Mouse (Mus musculus): Measurements from ENCODE around the gene Ahcy. TPM values are rescaled to one million over a fixed set of nuclear protein-coding genes. Genes with fewer than 3 reads are reported as not detected.
A peak's percentile ranks its signal among the peaks of the same experiment; 100 is the strongest.
"Not testable (repeated sequence)": the region's sequence is repeated elsewhere in the genome, so short reads cannot be mapped to it uniquely, and the experiment has no call there.

Ahcy gene
- total RNA-seq, 2 experiments from 2014 or later = 13.8 to 17.2 TPM

DNA sequence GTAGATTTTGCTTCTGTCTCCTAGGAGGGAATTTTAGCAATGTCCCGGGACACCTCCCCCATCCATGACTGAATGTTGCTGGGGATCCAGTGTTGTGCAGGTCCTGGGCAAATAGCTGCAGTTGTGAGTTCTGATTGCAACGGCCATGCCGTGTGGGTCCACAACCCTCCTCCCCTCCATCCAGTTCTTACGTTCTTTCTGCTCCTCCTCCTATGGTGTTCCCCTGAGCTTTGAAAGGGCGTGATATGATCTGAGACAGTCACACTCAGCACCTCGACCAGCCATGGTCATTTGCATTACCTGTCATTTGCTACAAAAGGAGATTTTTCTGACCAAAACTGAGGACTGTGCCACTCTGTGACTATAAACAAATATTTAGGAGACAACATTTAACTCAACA, 1.4 kb upstream of the Ahcy start:
- DNase-seq (ENCODE audit: low spot score in 2 of 2) = no peak

DNA sequence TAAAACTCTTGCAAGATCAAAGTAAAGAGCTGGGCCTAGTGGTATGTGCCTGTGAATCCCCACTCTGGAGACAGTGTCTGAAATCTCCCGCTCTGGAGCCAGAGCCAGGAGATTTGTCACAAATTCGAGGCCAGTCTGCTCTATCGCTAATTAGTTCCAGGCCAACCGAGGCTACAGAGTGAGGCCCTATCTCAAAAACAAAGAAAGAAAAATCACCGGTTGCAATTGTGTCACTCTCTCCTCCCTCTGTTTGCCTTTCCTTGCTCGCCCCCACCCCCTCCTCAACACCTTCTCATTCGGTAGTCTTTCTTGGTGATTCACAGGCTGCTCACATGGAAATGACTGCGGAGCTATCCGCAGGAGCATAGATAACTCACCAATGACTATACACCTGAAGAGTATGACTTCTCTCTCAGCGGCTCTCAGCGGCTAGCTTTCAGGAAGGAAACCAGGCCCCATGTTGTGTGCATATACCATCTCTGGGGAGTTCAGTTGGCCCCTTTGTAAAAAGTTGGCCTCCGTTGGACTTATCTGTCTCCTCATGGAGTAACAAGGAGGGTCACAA, 551 bp upstream of the Ahcy start:
- DNase-seq (ENCODE audit: low spot score in 2 of 2) = peak; percentile 12 to 26

DNA sequence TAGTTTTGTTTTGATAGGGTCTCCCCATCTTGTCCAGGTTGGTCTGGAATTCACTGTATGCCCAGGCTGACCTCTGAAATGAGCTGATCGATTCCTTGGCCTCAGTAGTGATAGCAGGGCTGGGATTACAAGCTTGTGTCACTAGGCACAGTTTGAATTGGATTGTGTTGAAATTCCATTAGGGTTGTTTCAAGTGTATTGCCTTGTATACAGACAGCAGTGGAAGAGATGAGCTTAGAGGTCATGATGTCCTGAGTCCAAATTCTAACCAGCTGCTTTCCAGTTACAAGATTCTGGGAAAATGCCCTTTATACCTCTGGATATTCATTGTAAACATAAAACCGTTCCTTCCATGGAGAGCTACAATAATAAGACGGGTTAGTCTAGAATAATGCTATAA, 950 bp downstream of the Ahcy start:
- no peak for DNase-seq (ENCODE audit: low spot score in 2 of 2)

DNA sequence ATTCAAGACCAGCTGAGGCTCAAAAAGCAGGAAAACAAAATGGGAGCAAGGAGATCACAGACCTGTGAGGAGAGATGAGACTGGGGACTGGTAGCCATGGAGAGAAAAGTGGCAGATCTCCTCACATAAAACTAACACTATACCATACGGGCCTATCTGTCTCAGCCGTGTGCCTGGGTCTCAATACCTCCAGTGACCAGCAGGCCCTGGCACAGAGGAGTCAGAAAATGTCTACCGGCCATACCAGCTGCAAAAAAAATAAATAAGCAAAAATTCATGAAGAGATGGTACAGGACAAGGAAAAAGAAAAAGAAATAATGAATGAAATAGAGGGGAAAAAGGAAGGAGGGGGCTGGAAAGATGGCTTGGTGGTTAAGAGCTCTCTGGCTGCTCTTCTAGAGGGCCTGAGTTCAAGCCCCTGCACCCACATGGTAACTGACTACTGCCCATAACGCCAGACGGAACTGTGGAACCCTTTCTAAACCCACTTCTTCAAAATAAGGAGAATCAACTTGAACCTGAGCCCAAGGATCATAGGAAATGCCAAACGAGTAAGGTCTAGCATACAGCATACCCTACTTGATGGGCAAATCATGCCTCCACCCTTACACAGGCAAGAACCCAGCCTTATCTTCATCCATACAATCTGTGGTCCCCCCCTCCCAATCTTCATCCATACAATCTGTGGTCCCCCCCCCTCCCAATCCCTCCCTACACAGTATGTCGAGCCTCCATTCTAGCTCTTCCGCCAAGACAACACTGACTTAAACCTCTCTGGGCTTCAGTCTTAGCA, 1.7 kb downstream of the Ahcy start:
- DNase-seq (ENCODE audit: low spot score in 2 of 2) = no peak

DNA sequence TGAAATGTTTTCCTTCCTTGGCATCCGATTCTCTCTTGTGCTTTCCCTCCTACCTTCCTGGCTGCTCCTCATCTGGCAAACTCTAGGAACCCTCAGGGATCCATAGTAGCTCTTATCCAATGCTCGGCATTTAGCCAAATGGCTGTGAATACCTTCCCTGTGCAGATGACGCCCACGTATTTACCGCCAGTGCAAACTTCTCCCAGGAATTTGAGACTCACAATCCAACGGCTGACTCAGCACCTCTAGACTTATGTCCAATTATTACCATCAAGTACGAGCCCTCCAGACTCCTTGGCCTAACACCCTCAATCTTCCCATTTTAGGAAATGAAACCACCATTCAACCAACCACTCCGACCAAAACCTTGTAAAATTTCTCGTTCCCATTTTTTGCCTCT, 3.3 kb downstream of the Ahcy start:
- no peak for DNase-seq (ENCODE audit: low spot score in 2 of 2)

DNA sequence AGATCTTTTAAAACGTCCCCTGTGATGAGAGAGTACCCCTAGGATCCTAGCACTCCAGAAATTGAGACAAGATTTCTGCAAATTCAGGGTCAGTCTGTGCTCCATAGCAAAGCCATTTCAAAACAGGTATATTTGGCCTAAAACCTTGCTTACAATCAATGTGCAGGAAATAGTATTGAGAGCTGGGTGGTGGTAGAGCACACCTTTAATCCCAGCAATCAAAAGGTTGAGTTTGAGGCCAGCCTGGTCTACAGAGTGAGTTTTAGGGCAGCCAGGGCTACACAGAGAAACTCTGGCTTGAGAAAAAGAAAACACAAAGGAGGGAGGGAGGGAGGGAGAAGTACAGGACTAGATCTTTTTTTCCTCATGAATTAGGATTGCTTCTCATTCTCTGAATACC, 16.9 kb downstream of the Ahcy start:
- no peak for DNase-seq (ENCODE audit: low spot score in 2 of 2)

DNA sequence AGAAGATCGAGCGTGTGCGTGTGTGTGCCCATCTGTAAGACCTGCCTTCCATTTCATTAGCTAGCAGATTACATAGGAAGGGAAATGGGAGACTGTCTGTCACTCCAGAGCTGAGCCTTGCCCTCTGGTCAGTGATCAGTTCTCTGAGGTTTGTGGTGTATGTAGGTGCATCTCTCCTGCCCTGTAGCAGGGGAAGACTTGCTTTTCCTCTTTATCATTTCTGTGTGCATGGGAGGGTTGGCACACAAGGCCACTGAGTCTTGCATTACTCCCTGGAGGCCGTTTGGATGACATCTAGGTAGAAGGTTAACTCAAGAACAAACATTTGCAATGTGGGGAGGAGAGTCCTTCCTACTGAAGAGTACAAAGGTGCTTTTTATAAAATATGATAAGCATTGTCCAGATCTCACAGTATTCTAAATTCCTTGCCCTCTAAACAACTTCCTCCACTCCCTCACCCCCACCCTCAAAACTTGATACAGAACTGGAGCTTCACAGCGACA, 18.2 kb downstream of the Ahcy start:
- DNase-seq (ENCODE audit: low spot score in 2 of 2) = no peak

DNA sequence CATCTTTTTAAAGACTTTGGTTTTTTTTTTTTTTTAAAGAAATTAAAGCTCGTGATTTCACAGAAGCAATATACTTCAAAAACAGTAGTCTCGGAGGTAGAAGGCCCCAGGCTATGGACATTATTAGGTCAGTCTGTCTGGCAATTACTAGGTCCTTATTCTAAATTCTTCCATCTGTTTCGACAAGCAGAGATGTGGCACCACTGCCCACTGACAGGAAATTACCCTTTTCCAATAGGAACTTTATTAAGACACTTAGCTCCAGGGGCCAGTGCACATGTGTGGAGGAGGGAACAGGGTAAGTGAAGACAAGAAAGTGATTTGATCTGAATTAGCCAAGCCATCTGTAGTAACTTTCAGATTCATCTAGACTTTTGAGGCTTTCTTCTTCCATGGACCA, 19.6 kb downstream of the Ahcy start:
- DNase-seq (ENCODE audit: low spot score in 2 of 2) = no peak

DNA sequence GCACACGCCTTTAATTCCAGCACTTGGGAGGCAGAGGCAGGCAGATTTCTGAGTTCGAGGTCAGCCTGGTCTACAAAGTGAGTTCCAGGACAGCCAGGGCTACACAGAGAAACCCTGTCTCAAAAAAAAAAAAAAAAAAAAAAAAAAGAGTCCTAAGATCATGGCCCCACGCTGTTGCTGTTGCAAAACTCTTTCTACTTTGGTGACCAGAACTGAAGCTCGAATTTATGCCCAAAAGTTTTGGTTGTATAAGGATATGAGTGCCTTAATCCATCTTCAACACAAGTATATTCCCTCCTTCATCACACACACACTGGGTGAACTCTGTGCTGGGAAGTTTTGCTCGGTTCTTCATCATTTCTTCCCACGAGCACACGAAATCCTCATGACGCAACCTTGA, 20.8 kb downstream of the Ahcy start:
- not testable (repeated sequence) for DNase-seq (ENCODE audit: low spot score in 2 of 2)

DNA sequence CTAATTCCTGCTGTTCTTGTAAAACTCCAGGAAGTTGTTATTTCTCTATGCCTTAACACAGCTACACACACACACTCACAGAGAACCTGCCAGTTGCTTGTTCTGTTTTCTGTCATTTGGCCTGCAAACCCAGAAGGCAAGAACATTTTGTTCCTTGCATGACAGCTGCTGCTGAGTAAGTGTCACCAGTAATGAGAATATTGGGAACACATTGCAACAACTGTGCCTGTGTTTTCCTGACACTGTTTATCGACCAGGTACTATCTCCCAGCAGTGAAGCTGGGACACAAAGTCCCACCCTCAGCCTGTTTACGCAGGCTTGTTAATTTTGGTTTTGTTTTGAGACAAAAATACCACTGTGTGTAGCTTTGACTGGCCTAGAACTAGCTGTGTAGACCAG, 21.6 kb downstream of the Ahcy start:
- no peak for DNase-seq (ENCODE audit: low spot score in 2 of 2)

DNA sequence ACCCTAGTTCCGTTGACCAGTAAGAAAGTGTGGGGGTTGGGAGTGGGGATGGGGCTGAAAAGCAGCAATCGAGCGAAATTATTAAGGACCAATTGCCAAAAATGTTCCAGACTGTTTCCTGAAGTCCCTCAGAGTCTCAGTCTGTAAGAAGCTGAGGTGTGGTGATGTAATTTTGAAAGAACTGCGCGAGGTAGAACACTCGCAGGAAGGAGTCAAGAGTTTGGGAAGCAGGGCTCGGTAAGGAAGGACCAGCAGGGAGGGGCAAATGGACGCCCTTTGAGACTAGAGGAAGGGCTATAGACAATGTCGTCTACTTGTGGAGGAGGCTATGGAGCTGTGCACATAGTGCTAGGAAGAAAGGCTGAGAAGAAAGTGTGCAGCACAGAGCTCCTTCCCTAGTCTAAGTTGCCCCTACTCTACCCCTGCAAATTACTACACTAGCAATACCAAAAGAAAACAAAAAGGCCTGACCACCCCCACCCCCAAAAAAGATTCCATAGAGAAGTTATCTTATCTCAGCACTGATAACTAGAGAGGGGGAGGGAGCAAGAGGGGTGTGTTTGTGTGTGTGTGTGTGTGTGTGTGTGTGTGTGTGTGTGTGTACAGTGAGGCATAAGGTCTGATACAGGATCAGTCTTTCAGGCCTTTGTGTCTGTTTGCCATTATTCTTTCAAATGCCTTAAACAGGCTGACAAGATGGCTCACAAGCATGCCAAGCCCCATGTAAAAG, 22.5 kb downstream of the Ahcy start:
- DNase-seq (ENCODE audit: low spot score in 2 of 2) = no peak

DNA sequence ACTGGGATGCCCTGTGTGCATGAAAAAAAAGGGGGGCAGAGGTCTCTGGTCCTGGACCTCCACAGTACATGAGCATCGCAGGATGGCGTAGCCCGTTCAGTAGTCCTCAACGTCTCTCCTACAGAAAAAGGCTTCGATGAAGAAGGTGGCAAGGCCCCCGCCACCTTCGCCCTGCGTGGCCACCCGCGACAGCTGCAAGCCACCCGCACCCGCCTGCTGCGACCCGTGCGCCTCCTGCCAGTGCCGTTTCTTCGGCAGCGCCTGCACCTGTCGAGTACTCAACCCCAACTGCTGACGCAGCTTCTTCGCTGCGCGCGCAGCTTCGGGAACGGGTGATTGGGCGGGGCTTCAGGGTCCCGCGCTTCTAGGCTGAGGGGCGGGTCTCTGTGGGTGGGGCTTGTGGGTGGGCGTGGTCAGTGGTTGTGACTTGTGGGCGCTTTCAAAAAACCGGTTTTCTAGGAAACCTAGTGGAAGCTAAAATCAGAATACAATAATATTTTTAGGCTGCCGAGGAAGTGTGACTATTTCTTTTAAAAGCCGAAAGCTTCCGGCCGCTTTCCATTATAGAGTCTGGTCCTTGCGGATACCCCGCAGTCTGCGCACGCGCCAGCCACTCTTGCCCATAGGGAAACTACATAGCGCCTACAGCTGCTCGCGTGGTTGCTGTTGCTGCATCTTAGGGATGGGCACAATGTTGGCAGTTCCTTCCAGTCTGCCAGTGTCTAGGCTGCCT, 23.6 kb downstream of the Ahcy start:
- DNase-seq (ENCODE audit: low spot score in 2 of 2) = peak; percentile 93

DNA sequence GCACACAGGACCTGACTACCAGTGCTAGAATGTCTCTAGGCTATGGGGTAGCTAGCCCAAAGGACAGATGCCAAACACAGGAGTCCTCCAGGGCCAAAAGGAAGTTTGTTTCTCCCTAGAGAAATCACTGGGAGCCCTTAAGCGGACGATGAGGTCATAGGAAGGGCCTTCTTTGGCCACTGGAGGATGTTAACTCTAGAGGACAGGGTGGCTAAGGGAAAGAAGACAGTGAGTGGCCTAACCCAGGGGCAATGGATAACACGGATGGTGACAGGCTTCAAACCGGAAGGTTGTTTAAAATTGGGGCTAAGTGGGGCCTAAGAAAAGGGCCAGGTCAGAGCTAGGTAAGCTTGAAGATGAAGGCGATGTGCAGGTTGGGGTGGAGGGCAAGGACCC, 24.2 kb downstream of the Ahcy start:
- no peak for DNase-seq (ENCODE audit: low spot score in 2 of 2)

DNA sequence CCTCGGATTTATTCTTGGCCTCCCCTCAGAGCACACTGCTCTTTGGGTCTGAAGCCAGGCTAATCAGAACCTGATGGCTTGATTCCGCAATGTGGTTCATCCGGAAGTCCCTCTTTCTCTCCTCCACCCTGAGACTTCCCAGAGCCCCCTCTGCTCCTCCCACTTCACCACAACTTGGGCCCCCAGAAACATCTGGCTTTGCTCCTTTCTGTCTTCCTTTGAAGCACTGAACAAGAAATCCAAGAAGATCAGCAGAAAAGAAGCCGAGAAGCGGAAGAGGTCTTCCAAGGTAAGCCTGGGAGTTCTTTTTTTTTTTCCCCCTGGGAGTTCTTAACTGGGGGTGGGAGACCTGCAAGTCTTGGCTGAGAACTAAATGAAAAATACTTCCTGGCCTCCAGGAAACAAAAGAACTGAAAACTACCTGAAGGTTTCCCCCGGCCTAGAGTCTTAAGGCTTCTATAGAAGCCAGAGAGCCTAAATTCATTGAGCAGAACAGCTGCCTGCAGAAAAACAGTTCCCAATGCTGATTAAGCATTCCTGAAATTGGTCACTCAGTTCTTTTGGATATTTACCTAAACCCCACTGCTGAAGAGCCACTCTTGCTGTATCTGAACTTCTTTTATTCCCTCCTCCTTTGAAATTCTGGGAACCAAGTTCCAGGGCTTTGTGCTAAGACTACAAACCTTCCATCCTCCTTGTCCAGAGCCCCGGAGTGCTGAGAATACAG, 26.7 kb downstream of the Ahcy start:
- DNase-seq (ENCODE audit: low spot score in 2 of 2) = no peak

DNA sequence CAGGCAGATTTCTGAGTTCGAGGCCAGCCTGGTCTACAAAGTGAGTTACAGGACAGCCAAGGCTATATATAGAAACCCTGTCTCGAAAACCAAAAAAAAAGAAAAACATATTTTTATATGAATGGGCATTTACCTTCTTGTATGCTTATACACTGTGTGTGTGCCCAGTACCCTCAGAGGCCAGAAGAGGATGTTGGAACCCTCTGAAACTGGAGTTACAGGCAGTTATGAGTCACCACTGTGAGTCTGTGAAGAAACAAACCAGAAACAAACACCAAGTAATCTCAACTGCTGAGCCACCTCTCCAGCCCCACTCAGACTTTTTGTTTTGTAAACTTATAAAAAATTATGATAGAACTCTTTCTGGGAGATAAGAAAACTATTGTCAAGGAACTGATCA, 27.5 kb downstream of the Ahcy start:
- no peak for DNase-seq (ENCODE audit: low spot score in 2 of 2)

DNA sequence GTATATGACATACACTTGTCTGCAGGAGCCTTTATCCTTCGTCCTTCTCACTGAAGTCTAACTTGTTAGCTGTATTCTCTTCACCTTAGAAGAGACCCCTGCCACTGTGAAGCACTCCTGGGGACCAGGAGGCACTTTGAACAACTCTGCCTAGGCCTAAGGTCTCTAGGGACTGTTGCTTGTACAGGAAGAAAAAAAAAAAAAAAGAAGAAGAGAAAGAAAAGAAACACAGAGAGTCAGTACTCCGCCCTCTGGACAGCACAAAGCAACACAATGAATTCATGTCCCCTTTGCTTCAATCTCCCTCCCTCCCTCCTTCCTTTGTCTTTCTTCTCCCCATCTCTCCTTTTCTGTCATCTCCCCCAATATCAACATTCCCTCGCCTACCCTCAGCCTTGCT, 29.2 kb downstream of the Ahcy start:
- no peak for DNase-seq (ENCODE audit: low spot score in 2 of 2)

DNA sequence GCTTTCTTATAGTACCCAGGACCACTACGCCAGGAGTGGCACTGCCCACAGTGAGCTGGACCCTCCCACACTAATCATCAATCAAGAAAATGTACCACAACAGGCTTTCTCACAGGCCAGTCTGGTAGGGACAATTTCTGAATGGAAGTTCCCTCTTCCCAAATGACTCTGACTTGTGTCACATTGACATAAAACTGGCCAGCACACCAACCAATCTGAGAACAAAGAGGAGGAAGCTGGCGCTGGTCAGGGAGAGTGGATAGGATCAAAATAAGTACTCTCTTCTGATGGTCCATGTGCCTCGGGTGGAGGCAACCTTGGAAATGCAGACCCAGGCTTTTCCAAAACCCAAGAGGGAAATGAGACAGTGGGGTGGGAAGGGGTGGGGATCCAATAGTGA, 29.8 kb downstream of the Ahcy start:
- no peak for DNase-seq (ENCODE audit: low spot score in 2 of 2)

DNA sequence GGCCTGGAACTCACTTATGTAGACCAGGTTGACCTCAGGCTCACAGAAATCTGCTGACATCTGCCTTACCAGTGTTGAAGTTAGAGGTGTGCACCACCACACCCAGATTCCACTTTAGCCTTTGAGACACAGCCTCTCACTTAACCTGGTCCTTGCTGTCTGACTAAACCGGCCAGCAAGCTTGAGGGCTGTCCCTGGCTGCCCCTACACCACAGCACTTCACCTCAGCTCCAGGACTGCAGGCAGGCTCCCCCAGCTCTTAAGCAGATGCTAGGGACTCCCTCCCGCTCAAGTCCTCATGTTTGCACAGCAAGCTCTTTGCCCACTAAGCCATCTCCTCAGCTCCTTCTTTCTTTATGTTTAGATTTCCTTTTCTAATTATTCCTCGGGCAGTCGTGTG, 34.3 kb downstream of the Ahcy start:
- DNase-seq (ENCODE audit: low spot score in 2 of 2) = no peak

DNA sequence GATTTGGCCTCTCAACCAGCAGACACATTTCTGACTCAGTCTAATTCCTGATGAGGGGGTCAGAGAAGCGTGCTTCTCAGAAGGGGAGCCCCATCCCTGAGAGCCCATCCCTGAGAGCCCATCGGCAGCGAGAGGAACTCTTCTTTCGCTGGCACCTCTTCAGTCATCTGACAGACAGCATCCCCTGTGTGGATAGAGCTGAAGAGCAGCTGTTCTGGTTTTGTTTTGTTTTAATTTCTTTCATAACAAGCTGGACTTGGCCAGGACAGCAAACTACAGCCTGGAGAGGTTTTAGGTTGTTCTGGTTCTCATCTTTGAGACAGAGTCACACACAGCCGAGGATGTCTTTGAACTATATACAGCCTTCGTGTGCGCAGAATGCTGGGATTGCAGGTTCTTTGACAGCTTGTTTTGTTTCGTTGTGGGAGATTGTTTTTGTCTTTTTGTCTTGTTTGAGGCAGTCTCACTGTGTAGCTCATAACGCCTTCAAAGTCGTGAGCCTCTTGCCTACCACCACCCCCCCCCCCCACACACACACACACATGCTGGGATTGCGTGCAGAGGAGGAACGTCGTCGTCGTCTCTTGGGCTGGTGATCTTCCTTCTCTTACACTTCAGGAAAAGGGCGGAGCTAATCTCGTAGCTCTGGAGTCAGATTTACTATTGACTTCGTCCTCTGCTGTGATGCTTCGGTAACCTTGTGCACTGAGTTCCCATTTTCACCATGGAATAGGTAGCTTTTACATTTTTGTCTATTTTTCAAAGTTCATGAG, 41.2 kb downstream of the Ahcy start:
- DNase-seq (ENCODE audit: low spot score in 2 of 2) = no peak

DNA sequence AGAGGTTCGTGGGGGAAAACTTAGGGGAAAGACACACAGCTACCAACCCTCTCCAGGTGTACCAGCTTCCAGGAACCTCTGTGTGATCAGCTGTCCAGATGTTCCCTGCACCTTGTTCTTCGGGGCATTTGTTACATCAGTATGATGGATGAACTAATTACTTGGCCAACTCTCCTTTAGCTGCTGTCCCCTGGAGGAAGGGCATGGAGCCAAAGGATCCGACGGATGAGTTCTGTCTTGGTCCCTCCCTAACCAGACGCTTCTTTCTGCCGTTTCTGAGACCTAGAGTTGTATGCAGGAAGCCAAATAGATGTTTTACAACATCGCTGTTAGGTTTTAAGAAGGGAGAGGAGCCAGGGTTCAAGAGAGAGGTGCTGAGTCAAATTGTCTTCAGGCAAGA, 43.5 kb downstream of the Ahcy start:
- no peak for DNase-seq (ENCODE audit: low spot score in 2 of 2)
